9 mouse cellular contexts compared by ENCODE assay signal in genomic region chr4:136104590-136105337, GRCm38 (mm10). TPM values are rescaled to one million over a fixed set of nuclear protein-coding genes. Genes with fewer than 3 reads are reported as not detected.
A peak's percentile ranks its signal among the peaks of the same experiment; 100 is the strongest.
DNase-seq lines count a peak whose midpoint lies in the region; ATAC-seq and TF ChIP-seq lines count a peak whose summit lies in the region.
"Had no signal": no experiment of that assay in that cellular context is flagged by ENCODE, and none has a peak within 500 bp of the region (broad histone marks: within the 10 kb centered on the region; RNA-seq: fewer than 3 reads in every experiment).

No protein-coding gene starts in this region.

- H3K9ac ChIP-seq in intestine, embryonic 15.5 days, result peak overlapping the region; percentile 21
- H3K9ac ChIP-seq in lung, embryonic 14.5 days, result peak overlapping the region; percentile 13; the same call in 1 of the 2 replicates
- no peak overlapping the region for H3K9ac ChIP-seq in stomach, embryonic 15.5 days
- H3K9ac ChIP-seq: liver, embryonic 14.5 days had no signal

- H3K4me2 ChIP-seq in intestine, embryonic 15.5 days (replicated peaks), result peak overlapping the region; percentile 34
- peak overlapping the region; percentile 36 for H3K4me2 ChIP-seq in lung, embryonic 14.5 days
- peak overlapping the region; percentile 28 for H3K4me2 ChIP-seq in stomach, embryonic 15.5 days

- no peaks in the 10 kb centered on the region for H3K27me3 ChIP-seq in intestine, embryonic 15.5 days (replicated peaks)
- no peaks in the 10 kb centered on the region for H3K27me3 ChIP-seq in lung, embryonic 14.5 days (ENCODE audit: insufficient read depth, low read length)
- H3K27me3 ChIP-seq in stomach, embryonic 15.5 days (replicated peaks), result no peaks in the 10 kb centered on the region

- no peak for TF ChIP-seq POLR2A in brain, embryonic 14.5 days (IDR thresholded peaks at IDR 0.05; ENCODE audit: borderline replicate concordance, extremely low read depth, insufficient read depth, insufficient read length, poor library complexity, severe bottlenecking)

- no peak for ATAC-seq in frontal cortex, adult (ENCODE audit: low TSS enrichment)
- ATAC-seq in intestine, embryonic 15.5 days, result peak; percentile 68
- ATAC-seq in lung, embryonic 14.5 days (ENCODE audit: insufficient read depth), result peak; percentile 77
- peak; percentile 44; the same call in 1 of the 2 replicates for ATAC-seq in stomach, embryonic 15.5 days (ENCODE audit: insufficient read depth, low FRiP score, low read depth)

- H3K27ac ChIP-seq in intestine, embryonic 15.5 days, result peak overlapping the region; percentile 51; the same call in 1 of the 2 replicates
- peak overlapping the region; percentile 59; the same call in 1 of the 2 replicates for H3K27ac ChIP-seq in lung, embryonic 14.5 days (ENCODE audit: low read depth)
- peak overlapping the region; percentile 36 for H3K27ac ChIP-seq in stomach, embryonic 15.5 days
- H3K27ac ChIP-seq: liver, embryonic 14.5 days had no signal

- H3K4me1 ChIP-seq in intestine, embryonic 15.5 days (replicated peaks), result peaks cover 11% of the 10 kb centered on the region; the same call in 1 of the 2 replicates
- H3K4me1 ChIP-seq in lung, embryonic 14.5 days (ENCODE audit: insufficient read depth), result peaks cover 6% of the 10 kb centered on the region; the same call in 1 of the 2 replicates
- peaks cover 7% of the 10 kb centered on the region for H3K4me1 ChIP-seq in stomach, embryonic 15.5 days

- DNase-seq in frontal cortex, postnatal 10 days (ENCODE audit: low spot score in 2 of 2), result peak; percentile 28 to 39
- DNase-seq in brain, embryonic 14.5 days (ENCODE audit: low read depth), result peak; percentile 43
- DNase-seq in heart, adult 11 months, result peak; percentile 98
- peak; percentile 66 for DNase-seq in lung, embryonic 14.5 days
- DNase-seq in urinary bladder, postnatal 25 days (ENCODE audit: low spot score), result no peak

- H3K36me3 ChIP-seq in intestine, embryonic 15.5 days, result no peaks in the 10 kb centered on the region
- H3K36me3 ChIP-seq in lung, embryonic 14.5 days (ENCODE audit: insufficient read depth), result no peaks in the 10 kb centered on the region
- H3K36me3 ChIP-seq in stomach, embryonic 15.5 days, result no peaks in the 10 kb centered on the region

- WGBS in intestine, embryonic 15.5 days, result 23% methylated on average over 18 of the region's 18 CpGs
- WGBS in lung, embryonic 14.5 days, result 7% methylated on average over 18 of the region's 18 CpGs
- 25% methylated on average over 18 of the region's 18 CpGs for WGBS in stomach, embryonic 15.5 days

- no peak overlapping the region for H3K4me3 ChIP-seq in intestine, embryonic 15.5 days (replicated peaks)
- H3K4me3 ChIP-seq in lung, embryonic 14.5 days (ENCODE audit: low read depth, low read length), result peak overlapping the region; percentile 2; the same call in 1 of the 2 replicates
- H3K4me3 ChIP-seq in stomach, embryonic 15.5 days (replicated peaks), result no peak overlapping the region

- no peaks in the 10 kb centered on the region for H3K9me3 ChIP-seq in intestine, embryonic 15.5 days
- no peaks in the 10 kb centered on the region for H3K9me3 ChIP-seq in lung, embryonic 14.5 days (ENCODE audit: low read depth, low read length)
- H3K9me3 ChIP-seq in stomach, embryonic 15.5 days, result no peaks in the 10 kb centered on the region

- no peak for TF ChIP-seq CTCF in brain, embryonic 14.5 days (IDR thresholded peaks at IDR 0.05; ENCODE audit: borderline replicate concordance, extremely low read depth, insufficient read depth, insufficient read length)
- no peak for TF ChIP-seq CTCF in lung, embryonic 14.5 days (IDR thresholded peaks at IDR 0.05; ENCODE audit: low read depth)

RNA-seq across cellular contexts. Expression of gene Id3, which starts 38.5 kb away (rescaled TPM):
- 105 and 107 TPM in 2 replicates for polyA plus RNA-seq in brain, embryonic 14.5 days (2012; rRNA removed)
- polyA plus RNA-seq in intestine, embryonic 15.5 days (2015; fragmentation: Nextera tagmentation; extraction: Ambion mirVana), result 269 and 285 TPM in 2 replicates
- polyA plus RNA-seq in lung, embryonic 14.5 days (2014; fragmentation: Nextera tagmentation; extraction: Ambion mirVana), result 469 and 477 TPM in 2 replicates
- polyA plus RNA-seq in stomach, embryonic 15.5 days (2015; fragmentation: Nextera tagmentation; extraction: Ambion mirVana), result 274 and 292 TPM in 2 replicates

RNA-seq across cellular contexts. Expression of gene Rpl11, which starts 51.5 kb away (rescaled TPM):
- 818 and 948 TPM in 2 replicates for polyA plus RNA-seq in brain, embryonic 14.5 days (2012; rRNA removed)
- 464 and 472 TPM in 2 replicates for polyA plus RNA-seq in intestine, embryonic 15.5 days (2015; fragmentation: Nextera tagmentation; extraction: Ambion mirVana)
- 548 and 564 TPM in 2 replicates for polyA plus RNA-seq in lung, embryonic 14.5 days (2014; fragmentation: Nextera tagmentation; extraction: Ambion mirVana)
- polyA plus RNA-seq in stomach, embryonic 15.5 days (2015; fragmentation: Nextera tagmentation; extraction: Ambion mirVana), result 336 and 456 TPM in 2 replicates
